Mouse (Mus musculus): ENCODE data around the gene Rgs7. TPM values are rescaled to one million over a fixed set of nuclear protein-coding genes. Genes with fewer than 3 reads are reported as not detected.

Gene Rgs7
- polyA plus RNA-seq, 1 experiment from 2014 or later = not detected

DNA sequence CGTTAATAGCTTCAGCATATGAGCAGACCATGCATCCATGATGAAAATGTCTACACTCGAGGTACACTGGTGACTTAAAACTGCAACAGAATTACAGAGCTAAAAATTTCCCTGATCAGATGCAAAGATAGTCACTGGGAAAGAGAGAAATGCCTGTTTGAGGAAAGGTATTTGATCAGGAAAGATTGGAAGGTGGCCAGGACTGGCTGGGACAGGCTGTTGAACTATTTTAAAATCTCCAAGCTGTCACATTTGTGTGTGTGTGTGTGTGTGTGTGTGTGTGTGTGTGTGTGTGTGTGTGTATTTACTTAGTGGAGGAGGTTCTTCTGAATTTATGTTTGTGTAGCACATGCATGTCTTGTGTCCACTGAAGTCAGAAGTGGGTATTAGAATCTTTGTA, 27.7 kb downstream of the Rgs7 start:
- WGBS (ENCODE audit: missing documents) = 83% methylated on average over 2 of the region's 2 CpGs
- no peaks in the 10 kb centered on the region for H3K36me3 ChIP-seq (ENCODE audit: inconsistent target)
- H3K4me3 ChIP-seq (ENCODE audit: inconsistent target) = no peak overlapping the region
- no peak overlapping the region for H3K27ac ChIP-seq
- no peaks in the 10 kb centered on the region for H3K79me2 ChIP-seq (ENCODE audit: inconsistent target)

GRCm38 (mm10) chr1:175462351-175462750, 29.9 kb downstream of the Rgs7 start:
- Histone ChIP-seq H3K36me3 (ENCODE audit: inconsistent target) (no peaks in the 10 kb centered on the region), H3K4me3 (ENCODE audit: inconsistent target) (no peak overlapping the region), H3K79me2 (ENCODE audit: inconsistent target) (no peaks in the 10 kb centered on the region), H3K27ac (no peak overlapping the region)
- whole genome bisulfite sequencing (ENCODE audit: missing documents) = 93% methylated on average over 2 of the region's 2 CpGs

DNA sequence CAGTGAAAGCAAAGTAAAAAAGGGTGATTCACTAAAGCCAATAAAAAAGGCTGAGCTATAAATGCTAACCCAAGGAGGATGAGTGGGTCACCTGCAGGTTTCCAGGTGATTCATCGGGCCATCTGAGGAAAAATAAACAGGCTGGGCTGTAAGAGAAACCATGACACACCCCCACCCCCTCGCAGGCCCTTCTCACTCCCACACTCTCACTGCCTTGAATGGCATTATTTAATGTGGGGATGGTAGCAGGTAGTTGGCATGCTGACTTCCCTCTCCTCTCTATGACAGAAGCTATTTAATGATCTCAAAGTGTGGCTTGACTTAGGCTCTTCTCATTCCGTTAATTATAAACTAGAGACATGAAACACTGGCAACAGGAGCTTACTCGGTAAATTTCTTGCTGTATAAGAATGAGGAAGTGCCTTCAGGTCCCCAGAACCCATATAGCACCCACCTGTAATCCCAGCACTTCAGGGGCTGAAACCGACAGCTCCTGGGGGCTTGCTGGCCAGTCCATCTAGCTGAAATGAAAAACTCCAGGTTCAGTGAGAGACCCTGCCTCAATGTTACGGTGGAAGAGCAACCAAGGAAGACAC, 38.2 kb downstream of the Rgs7 start:
- no peak overlapping the region for H3K4me3 ChIP-seq (ENCODE audit: inconsistent target)
- no peak overlapping the region for H3K27ac ChIP-seq
- 89% methylated on average over 6 of the region's 6 CpGs for WGBS (ENCODE audit: missing documents)
- no peaks in the 10 kb centered on the region for H3K36me3 ChIP-seq (ENCODE audit: inconsistent target)
- H3K79me2 ChIP-seq (ENCODE audit: inconsistent target) = no peaks in the 10 kb centered on the region

GRCm38 (mm10) chr1:175448017-175448416, 44.3 kb downstream of the Rgs7 start:
- H3K36me3 ChIP-seq (ENCODE audit: inconsistent target) = no peaks in the 10 kb centered on the region
- no peak overlapping the region for H3K4me3 ChIP-seq (ENCODE audit: inconsistent target)
- no peak overlapping the region for H3K27ac ChIP-seq
- H3K79me2 ChIP-seq (ENCODE audit: inconsistent target) = no peaks in the 10 kb centered on the region
- WGBS (ENCODE audit: missing documents) = 91% methylated on average over 5 of the region's 5 CpGs

- WGBS (ENCODE audit: missing documents) = 92% methylated on average over 1 of the region's 1 CpGs
- Histone ChIP-seq H3K27ac (no peak overlapping the region), H3K4me3 (ENCODE audit: inconsistent target) (no peak overlapping the region), H3K36me3 (ENCODE audit: inconsistent target) (no peaks in the 10 kb centered on the region), H3K79me2 (ENCODE audit: inconsistent target) (no peaks in the 10 kb centered on the region)
These were observed 49.4 kb downstream of the Rgs7 start for GRCm38 (mm10) chr1:175442939-175443338.

GRCm38 (mm10) chr1:175442025-175442424, 50.3 kb downstream of the Rgs7 start:
- Histone ChIP-seq H3K27ac (no peak overlapping the region), H3K79me2 (ENCODE audit: inconsistent target) (no peaks in the 10 kb centered on the region), H3K4me3 (ENCODE audit: inconsistent target) (no peak overlapping the region), H3K36me3 (ENCODE audit: inconsistent target) (no peaks in the 10 kb centered on the region)
- WGBS (ENCODE audit: missing documents) = 94% methylated on average over 6 of the region's 6 CpGs

DNA sequence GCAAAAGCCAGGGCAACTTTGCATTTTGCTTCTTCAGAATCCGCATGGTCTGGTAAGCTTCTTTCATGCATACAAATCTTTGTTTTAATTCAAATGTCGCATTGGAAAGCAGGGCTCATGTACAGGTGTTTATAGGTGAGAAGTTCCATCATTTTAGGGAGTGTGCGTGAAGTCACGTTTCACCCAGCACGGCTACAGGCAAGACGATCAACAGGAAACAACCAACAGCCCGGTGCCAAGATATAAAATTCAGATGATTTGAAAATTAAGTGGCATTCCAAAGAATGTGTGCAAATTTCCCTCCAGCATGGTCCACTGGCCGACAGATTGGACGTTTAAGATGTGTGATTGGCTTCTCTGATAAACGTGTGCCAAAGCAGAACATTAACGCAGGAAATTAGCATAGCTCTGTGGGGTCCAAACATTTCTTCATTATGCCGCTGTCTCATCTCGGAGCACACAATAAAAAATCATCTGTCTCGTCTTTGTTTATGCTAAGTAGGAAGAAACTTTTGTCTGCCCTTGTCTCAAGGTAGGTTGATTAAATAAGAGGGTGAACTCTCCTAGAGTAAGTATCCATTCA, 58.6 kb downstream of the Rgs7 start:
- no peaks in the 10 kb centered on the region for H3K36me3 ChIP-seq (ENCODE audit: inconsistent target)
- no peak overlapping the region for H3K4me3 ChIP-seq (ENCODE audit: inconsistent target)
- WGBS (ENCODE audit: missing documents) = 88% methylated on average over 14 of the region's 14 CpGs
- H3K27ac ChIP-seq = no peak overlapping the region
- no peaks in the 10 kb centered on the region for H3K79me2 ChIP-seq (ENCODE audit: inconsistent target)

- H3K36me3 ChIP-seq (ENCODE audit: inconsistent target) = no peaks in the 10 kb centered on the region
- no peak overlapping the region for H3K27ac ChIP-seq
- 82% methylated on average over 6 of the region's 6 CpGs for WGBS (ENCODE audit: missing documents)
- H3K79me2 ChIP-seq (ENCODE audit: inconsistent target) = no peaks in the 10 kb centered on the region
- no peak overlapping the region for H3K4me3 ChIP-seq (ENCODE audit: inconsistent target)
These were observed 59.2 kb downstream of the Rgs7 start for GRCm38 (mm10) chr1:175433128-175433527.

DNA sequence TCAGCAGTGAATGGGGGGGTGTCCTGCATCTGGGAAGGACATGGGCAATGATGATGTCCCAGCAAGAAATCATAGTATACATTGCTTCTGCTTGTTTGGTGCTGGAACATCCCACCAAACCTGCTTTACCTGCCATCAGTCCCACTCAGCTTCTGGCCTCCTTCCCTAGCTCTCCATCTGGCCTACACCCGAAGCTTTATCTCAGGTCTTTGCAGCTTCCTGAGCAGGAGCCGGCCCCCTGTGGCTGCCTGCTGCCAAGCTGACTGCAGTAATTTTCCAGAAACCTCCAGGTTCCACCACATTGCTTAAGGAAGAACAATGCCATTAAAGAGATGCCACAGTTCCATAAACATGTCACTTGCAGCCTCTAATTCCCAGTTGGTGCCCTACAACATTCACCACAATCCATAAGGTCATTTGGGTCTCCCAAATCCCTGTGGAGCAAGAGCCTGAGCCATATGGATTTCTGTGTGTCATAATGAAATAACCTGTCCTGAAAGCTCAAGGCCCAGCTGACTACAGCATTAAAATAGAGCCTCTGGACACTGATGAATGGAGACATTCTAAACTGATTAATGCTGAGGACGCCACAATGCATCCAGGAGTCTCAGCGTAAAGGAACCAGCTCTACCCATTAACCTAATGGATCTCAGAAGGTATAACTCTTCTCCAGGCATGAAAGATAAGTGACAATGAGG, 60.8 kb downstream of the Rgs7 start:
- 71% methylated on average over 4 of the region's 4 CpGs for WGBS (ENCODE audit: missing documents)
- no peak overlapping the region for H3K27ac ChIP-seq
- no peak overlapping the region for H3K4me3 ChIP-seq (ENCODE audit: inconsistent target)
- no peaks in the 10 kb centered on the region for H3K36me3 ChIP-seq (ENCODE audit: inconsistent target)
- no peaks in the 10 kb centered on the region for H3K79me2 ChIP-seq (ENCODE audit: inconsistent target)

DNA sequence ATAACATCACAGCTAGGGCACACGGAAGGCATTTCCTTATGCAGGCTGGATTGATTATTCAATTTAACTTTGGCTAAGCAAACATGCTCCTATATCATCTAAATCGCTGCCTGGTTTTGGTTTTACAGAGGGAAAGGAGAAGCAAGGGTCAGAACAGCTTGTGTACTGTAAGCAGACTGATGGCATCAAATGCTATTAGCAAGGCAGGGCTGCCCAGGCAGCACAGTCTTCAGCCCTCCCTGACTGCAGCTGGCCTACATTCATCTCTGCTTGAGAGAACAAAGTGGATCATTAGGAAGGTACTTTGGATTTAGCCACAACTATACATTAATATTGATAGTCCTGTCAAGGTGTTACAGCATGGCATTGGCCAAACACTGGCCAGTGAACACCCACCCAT, 65.2 kb downstream of the Rgs7 start:
- 83% methylated on average over 2 of the region's 2 CpGs for WGBS (ENCODE audit: missing documents)
- H3K4me3 ChIP-seq (ENCODE audit: inconsistent target) = no peak overlapping the region
- no peak overlapping the region for H3K27ac ChIP-seq
- H3K79me2 ChIP-seq (ENCODE audit: inconsistent target) = no peaks in the 10 kb centered on the region
- no peaks in the 10 kb centered on the region for H3K36me3 ChIP-seq (ENCODE audit: inconsistent target)

- no peak overlapping the region for H3K27ac ChIP-seq
- 90% methylated on average over 4 of the region's 4 CpGs for WGBS (ENCODE audit: missing documents)
These were observed 65.9 kb downstream of the Rgs7 start for GRCm38 (mm10) chr1:175426393-175426792.

DNA sequence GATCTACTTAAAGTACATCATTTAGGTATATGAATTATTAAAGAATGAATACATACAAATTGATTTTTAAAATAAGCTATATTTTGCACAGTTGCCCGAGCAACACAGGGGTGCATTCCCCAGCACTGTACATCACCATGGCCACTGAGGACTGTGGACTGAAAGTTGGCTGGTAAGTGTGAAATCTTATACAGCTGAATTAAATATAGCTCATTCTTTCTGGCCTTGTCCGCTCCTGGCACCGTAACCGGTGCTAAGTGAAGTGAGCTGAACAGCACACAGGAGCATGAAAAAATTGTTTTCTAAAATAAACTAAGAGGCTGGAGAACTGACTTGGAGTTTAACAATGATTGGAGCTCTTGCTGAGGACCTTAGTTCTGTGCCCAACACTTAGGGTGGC, 71.4 kb downstream of the Rgs7 start:
- Histone ChIP-seq H3K79me2 (ENCODE audit: inconsistent target) (no peaks in the 10 kb centered on the region), H3K4me3 (ENCODE audit: inconsistent target) (no peak overlapping the region), H3K36me3 (ENCODE audit: inconsistent target) (no peaks in the 10 kb centered on the region), H3K27ac (no peak overlapping the region)
- WGBS (ENCODE audit: missing documents) = 89% methylated on average over 4 of the region's 4 CpGs

More at GRCm38 (mm10) chr1:175426393-175426792, 65.9 kb downstream of the Rgs7 start:
- no peaks in the 10 kb centered on the region for H3K79me2 ChIP-seq (ENCODE audit: inconsistent target)
- H3K4me3 ChIP-seq (ENCODE audit: inconsistent target) = no peak overlapping the region
- H3K36me3 ChIP-seq (ENCODE audit: inconsistent target) = no peaks in the 10 kb centered on the region

GRCm38 (mm10) chr1:175415728-175416127, 76.6 kb downstream of the Rgs7 start:
- no peak overlapping the region for H3K27ac ChIP-seq
- H3K79me2 ChIP-seq (ENCODE audit: inconsistent target) = no peaks in the 10 kb centered on the region
- WGBS (ENCODE audit: missing documents) = 74% methylated on average over 9 of the region's 9 CpGs
- no peak overlapping the region for H3K4me3 ChIP-seq (ENCODE audit: inconsistent target)
- no peaks in the 10 kb centered on the region for H3K36me3 ChIP-seq (ENCODE audit: inconsistent target)

- H3K36me3 ChIP-seq (ENCODE audit: inconsistent target) = no peaks in the 10 kb centered on the region
- no peaks in the 10 kb centered on the region for H3K79me2 ChIP-seq (ENCODE audit: inconsistent target)
- no peak overlapping the region for H3K4me3 ChIP-seq (ENCODE audit: inconsistent target)
- 49% methylated on average over 3 of the region's 3 CpGs for WGBS (ENCODE audit: missing documents)
- no peak overlapping the region for H3K27ac ChIP-seq
These were observed 81.9 kb downstream of the Rgs7 start for GRCm38 (mm10) chr1:175410399-175410798.

- Histone ChIP-seq H3K36me3 (ENCODE audit: inconsistent target) (no peaks in the 10 kb centered on the region), H3K79me2 (ENCODE audit: inconsistent target) (no peaks in the 10 kb centered on the region), H3K27ac (no peak overlapping the region), H3K4me3 (ENCODE audit: inconsistent target) (no peak overlapping the region)
- WGBS (ENCODE audit: missing documents) = 91% methylated on average over 4 of the region's 4 CpGs
These were observed 100.4 kb downstream of the Rgs7 start for GRCm38 (mm10) chr1:175391894-175392293.
